Mouse (Mus musculus) forelimb bud, embryonic 11.5 days (tissue): ENCODE data around the gene Akr1b10.
A peak's percentile ranks its signal among the peaks of the same experiment; 100 is the strongest.
"Not testable (repeated sequence)": the region's sequence is repeated elsewhere in the genome, so short reads cannot be mapped to it uniquely, and the experiment has no call there.

Source experiments
- DNase-seq: peaks from one replicate; pipeline ENCODE4 v3.0.0-alpha.2; 2012; ENCODE audit warnings: low read depth, low spot score

Gene Akr1b10

DNA sequence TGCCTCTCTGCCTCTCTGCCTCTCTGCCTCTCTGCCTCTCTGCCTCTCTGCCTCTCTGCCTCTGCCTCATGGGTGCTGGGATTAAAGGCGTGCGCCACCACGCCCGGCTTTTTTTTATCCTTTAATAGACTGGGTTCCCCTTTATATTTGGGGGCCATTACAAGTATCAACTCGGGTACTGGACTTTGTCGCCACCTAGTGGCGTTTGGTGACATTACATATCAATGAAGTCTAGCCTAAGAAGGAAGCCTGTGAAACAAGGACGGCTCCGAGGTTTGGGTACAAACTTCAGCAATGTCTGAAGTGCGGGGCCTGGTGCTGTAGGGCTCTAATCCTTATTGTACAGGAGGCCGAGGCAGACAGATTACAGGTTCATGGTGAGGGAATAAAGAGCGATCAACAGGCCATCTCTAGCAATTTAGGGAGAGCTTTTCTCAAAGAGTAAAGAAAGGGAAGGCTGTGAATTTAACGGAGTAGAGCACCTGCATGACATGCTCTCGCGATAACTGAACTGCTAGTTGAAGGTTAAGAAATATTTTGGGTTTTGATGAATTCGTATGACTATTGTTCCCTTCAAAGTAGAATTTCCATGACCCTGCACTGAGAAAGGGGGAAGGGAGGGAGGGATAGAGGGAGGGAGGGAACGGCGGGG lies 12.2 kb upstream of the Akr1b10 start:
- DNase-seq = peak; percentile 86

DNA sequence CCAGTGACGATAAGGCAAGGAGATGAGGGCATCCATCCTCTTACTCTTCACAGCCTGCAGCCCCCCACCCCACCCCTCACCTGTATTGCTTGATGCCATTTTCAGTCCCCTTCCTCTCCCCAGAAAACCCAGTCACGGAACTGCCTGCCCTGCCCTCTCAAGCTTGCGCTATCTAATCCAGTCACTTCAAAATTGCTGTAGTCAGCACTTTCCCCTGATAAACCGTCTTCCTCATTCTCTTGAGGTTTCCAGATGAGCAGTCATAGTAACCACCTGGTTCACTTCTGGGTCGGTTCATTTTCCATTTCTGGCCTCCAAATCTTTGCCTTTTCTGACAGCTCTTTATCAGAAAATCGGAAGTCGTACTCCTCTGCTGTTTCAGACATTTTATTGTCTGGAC lies 10.2 kb upstream of the Akr1b10 start:
- DNase-seq = no peak

DNA sequence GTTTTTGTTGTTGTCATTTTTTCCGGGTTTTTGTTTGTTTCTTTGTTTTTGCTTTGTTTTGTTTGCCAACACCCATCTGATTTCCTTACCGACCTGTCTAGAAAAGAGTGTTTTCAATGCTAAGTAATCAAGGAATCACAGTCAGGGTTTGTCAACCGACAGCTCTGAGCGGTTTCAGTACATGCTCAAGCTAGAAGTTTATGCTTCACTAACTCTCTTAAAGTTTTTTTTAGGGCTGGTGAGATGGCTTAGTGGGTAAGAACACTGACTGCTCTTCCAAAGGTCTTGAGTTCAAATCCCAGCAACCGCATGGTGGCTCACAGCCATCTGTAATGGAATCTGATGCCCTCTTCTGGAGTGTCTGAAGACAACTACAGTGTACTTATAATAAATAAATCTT lies 8.1 kb upstream of the Akr1b10 start:
- DNase-seq = not testable (repeated sequence)

DNA sequence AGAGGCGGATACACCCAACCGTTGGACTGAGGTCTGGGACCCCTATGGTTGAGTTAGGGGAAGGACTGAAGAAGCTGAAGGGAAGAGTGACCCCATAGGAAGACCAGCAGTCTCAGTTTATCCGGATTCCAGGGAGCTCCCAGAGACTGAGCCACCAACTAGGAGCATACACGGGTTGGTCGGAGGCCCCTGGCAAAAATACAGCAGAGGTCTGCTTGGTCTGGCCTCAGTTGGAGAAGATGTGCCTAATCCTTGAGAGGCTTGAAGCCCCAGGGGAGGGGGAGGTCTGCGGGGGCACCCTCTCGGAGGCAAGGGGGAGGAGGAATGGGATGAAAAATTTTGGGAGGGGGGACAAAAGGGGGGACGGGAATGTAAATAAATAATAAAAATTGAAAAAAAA lies 617 bp upstream of the Akr1b10 start:
- DNase-seq = no peak

DNA sequence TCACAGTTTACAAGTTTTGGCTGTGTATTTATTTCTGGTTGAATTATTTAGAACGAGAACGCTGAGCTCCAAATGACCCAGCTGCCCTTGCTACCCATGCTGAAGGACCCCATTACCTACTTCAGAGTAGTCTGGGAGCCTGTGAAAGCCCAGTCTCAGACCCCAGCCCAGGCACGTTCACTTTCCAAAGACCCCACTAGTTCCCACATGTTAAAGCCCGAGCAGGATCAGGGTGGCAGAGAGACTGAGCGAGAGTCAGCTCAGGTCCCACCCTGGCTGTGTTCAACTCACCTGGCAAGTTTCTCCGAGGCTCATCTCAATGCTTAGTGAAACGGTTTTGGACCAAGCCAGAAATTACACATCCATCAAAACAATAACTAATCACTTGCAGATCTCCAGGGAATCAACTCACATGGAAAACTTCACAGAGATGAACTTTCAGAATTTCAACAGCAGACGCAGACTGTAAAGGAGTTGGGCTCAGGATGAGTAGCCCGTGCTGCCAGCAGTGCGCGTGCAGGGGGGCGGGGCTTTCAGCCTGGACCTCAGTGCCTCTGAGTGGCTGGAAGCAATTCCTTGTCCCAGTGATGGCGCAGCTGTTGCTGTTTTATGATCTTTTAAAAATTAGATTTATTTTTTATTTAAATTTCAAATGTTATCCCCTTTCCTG lies 818 bp downstream of the Akr1b10 start:
- peak; percentile 16 for DNase-seq

DNA sequence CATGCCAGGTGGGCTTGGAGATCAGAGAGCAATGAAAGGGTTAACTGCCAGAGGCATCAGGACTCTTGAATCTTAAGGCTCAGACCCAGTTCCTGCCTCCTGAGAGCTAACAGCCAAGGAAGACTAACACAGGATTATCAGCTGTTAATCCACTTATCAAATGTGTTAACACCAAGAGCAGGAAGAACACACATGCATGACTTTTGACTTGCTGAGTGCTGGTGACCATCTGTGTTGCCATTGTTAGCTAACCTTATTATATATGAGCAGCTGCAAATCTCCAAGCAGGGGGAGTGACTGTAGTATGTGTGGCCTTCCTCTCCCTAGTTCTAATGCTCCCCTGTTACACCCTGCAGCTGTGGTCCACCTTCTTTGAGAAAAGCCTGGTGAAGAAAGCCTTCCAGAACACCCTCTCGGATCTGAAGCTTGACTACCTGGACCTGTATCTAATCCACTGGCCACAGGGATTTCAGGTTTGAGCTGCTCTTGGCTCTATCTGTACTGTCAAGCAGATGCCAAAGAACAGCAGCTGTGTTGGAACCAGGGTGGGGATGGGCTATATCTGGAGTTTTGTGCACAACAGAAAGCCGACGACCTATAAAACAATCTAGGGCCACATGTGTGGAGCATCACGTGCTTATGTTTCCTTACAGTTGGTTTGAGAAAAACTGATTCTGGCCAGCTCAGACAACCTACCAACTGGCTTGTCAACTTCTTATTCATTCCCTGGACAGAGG lies 4.6 kb downstream of the Akr1b10 start:
- no peak for DNase-seq

DNA sequence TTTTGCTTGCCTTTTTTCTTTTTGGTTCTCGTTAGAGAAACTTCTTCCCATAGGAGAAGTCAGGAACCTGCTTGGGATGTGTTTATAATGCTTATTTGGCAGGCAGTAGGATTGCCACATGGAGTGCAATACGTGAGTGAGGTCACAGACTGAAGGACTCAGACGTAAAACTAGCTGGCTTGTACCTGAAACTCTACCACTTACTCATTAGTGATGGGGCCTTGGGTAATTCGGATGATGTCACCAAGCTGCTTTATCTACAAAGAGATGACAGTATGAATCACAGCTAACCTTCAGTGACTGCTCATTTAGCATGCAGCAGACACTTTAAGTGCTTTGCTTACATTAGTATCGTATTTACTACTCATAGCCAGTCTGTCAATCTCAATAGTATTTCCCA lies 11.9 kb downstream of the Akr1b10 start:
- no peak for DNase-seq

DNA sequence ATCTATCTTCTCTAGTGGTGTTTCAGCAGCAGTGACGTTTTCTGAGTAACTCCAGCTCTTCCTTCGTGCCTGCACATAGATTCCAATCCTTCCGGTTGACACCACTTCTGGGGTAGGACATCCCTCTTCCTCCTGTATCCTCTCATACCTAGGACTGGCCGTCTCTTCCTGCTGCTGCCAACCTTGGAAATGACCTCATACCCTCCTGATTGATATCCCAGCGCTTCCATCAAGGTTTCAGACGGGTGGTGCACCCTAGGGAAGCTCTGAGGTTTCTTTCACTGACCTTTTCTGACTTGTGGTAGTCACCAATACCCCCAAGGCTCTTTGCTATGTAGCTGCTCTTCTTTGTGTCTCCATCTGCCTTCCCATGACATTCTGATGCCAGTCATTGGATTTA lies 14.4 kb downstream of the Akr1b10 start:
- no peak for DNase-seq

DNA sequence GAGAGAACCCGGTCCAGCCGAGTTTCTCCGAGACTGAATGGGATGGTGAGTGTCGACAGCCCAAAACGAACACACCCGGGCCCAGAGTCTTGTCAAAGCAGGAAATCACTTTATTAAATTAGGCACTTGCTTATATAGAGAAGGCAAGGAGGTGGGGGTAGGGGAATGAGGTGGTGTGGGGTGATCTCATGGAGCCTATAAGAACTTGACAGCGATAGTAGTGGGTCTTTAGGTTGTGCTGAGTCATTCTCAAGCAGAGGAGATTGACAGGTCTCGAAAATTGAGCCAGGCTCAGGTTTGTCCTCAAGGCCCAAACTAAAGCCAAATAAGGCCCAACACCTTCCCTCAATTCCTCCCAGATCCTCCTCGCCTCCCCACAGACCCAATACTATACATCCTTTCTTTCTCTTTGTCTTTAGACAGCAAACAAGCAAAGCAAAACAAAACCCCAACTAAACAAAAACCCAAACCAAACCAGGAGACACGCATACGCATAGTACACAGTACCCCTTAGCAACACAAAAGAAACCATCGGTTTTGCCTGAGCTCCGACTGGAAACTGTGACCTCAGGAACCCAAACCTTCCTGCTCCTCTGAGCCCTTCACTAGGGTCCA lies 15.7 kb downstream of the Akr1b10 start:
- DNase-seq = no peak

DNA sequence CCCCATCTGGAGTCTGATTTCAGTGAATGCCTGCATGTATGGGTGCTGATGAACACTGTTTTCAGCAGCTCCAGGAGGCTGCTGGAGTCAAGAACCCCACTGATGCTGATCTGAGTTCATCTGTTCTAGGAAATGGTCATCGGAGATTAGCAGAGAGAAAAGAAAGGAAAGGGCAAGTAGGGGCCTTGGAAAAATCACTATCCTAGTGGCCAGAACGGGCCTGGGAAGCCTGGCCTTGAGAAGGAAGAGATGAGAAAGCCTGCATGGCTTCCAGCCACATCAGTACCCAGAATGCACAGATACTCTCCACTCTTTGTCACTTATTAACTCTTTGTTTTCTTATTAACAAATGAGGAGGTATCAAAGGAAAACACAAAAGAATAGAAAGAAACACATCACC lies 16.7 kb downstream of the Akr1b10 start:
- DNase-seq = no peak

DNA sequence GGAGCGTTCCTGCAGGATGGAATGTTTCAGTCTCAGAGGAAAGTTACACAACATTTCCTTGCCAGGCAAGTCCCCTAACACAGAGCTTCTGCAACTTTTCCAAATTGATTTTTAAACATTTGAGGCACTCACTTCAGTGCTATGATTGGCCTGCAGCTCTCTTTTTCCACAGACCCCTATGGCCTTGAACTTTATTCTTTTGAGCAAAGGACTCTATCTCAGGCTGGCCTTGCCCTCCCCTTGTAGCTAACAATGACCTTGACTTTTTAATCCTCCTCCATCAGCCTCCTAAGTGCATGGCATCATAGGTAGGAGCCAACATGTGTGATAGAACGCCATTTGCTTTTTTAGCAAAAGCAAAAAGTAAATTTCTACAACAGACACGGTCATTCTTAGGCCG lies 22.7 kb downstream of the Akr1b10 start:
- DNase-seq = no peak

DNA sequence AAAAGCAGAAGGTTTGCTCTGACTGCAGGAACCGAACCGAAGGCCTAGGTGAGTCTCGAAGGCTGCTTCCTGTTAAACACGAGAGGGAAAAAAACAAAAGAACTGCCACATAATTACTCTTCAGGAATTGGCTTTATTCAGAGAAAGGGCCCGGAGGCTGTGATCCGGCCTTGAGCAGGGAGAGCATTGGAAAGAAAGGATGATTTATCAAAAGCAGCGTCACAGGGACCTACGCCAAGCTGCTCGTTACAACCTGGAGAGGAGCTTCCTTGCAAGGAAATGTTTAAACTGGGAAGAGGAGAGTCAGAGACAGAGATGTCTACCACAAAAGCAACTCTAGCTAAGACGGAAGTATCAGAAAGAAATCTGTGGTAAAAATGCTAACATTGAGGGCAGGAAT lies 23.4 kb downstream of the Akr1b10 start:
- DNase-seq = no peak

DNA sequence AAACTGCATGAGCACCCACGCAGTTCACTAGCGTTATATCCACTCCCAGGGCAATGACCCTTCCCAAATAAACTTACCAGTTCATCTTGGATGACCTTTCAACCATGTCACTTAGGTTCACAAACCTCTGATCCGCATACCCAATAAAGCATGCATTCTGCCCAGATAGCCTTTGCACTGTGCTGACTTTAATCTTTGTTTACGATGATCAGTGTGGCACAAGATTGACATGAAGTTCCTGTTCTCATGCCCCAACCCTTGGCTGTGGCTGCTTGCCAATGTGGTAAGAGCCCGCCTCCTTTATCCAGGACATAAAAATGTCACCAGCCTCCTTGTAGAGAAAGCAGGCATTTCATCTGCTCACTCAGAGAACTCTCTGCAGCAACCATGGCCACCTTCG lies 28.0 kb downstream of the Akr1b10 start, which contains the start of gene Akr1b7:
Gene Akr1b7, plus strand, starts transcription at position 312 of the 400 bp plus-strand sequence.
- no peak for DNase-seq

DNA sequence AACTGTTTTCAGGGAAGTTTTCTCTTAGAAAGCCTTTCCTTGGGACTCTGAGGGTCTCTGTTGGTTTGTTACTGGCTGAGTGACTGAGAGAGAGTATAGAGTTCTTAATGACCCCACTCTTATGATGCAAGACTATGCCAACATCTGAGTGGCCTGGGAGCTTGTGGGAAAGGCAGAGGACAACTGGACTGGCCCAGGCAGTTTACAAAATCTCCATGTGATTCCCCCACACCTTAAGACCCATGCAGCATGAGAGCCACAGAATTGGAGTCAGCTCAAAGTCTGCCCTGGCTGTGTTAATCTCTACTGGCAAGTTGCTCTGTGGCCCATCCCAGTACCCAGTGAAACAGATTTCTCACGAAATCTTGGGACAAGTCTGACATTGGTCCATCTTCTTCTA lies 28.7 kb downstream of the Akr1b10 start:
- no peak for DNase-seq

DNA sequence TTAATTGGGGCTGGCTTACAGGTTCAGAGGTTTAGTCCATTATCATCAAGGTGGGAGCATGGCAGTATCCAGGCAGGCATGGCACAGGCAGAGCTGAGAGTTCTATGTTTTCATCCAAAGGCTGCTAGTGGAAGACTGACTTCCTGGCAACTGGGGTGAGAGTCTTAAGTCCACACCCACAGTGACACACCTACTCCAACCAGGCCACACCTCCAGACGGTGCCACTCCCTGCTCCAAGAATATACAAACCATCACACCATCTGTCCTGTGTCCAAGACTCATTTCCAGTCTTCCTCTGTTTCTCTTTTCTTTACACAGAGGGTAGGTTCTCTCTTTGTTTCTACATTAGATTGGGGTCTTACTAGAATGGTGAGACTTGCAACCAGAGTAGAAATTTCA lies 29.4 kb downstream of the Akr1b10 start:
- not testable (repeated sequence) for DNase-seq

DNA sequence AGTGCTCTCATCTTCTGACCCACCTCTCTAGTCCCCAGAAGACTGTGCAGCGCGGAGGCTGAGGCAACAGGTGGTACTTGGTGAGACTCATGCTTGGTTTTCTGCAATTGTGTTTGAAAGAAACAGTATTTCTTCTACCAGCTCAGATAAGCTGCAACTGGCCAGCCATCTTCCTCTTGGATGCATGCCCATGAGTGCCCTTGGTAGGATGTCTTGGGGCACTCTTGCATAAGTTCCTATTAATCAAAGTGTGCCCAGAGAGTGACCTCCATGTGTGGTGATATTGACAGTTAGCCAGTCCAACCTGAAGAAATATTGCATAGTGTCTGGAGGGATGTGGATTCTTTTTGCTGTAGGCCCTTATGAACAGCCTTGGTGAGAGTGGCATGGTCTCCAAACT lies 32.5 kb downstream of the Akr1b10 start:
- no peak for DNase-seq

DNA sequence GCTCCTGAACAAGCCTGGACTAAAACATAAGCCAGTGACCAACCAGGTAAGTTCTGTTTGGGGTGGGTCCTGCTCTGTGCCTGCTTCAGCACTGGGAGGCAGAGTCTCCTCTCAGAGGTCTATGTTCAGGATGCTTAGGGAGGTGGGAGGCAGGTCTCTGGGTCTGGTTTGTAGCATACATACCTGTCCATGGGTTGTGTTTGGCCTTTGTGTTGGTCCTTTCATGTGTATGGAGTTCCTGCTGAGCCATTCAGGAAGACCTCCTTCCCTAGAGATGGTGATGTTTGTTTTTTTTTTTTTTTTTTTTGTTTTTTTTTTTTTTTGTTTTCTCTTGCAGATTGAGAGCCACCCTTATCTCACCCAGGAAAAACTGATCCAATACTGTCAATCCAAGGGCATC lies 35.1 kb downstream of the Akr1b10 start:
- DNase-seq = no peak

DNA sequence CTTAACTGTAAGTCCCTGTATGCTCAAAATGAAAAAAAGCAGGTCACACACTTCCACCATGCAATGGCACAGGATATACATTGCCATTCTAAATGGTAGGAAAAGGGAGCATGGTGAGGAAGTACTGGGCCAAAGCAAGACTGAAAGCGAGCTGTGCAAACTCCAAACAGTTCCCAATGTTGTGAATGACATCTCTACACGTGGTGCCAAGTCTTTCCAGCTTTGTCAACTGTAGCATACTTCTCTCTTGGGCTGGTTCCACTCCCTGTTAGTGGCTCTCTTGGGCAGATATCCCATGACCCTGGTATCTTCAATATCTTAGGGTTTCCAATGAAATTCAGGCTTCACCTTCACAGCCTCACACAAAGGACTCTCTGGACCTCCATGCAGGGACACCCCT lies 55.0 kb downstream of the Akr1b10 start:
- no peak for DNase-seq

DNA sequence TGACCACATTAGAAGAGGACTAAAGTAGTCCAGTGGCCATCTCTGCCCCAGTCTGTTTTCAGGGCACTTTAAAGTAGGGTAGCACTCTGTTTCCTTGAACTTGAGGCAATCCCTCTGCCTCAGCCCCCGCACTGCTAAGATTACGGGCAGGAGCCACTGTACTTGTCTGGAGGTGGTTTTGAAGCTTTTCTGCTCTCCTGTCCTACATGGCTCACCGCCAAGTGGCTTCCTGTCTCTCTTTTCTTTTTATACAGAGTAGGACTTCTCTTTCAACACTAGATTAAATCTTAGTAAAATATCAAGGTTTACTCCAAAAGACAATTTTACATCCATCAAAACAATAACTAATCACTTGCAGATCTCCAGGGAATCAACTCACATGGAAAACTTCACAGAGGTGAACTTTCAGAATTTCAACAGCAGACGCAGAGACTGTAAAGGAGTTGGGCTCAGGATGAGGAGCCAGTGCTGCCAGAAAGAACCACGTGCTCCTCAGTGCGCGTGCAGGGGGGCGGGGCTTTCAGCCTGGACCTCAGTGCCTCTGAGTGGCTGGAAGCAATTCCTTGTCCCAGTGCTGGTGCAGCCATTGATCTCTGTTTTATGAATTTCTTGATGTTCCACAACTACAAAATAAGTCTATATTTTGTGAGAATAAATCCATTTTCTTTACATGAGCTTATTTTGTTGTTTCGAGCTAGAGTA lies 57.7 kb downstream of the Akr1b10 start:
- DNase-seq = no peak

DNA sequence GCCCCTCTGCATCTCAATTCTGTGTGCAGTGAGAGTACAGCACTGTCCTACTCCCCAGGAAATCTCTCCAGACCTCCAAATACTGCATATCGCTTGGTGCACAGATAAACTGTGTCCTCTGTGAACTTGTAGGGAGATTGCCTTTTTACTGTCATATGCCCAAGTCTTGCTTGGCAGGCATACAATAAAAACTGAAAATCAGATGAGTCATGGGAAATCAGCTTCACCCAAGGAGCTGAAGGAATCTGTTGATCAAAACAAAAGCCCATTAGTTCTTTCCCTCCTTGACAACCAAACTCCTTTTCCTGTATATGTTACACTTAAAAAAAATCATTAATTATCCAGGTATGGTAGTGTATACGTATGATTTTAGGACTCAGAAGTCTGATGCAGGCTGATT lies 59.8 kb downstream of the Akr1b10 start:
- DNase-seq = no peak
